Mouse (Mus musculus): Measurements from ENCODE around the gene Carf. TPM values are rescaled to one million over a fixed set of nuclear protein-coding genes. Genes with fewer than 3 reads are reported as not detected.

The Carf gene
- polyA plus RNA-seq, 2 experiments = 9.0 to 9.4 TPM

GRCm38 (mm10) chr1:60104582-60104981 is 6.5 kb downstream of the Carf start:
- H3K27ac ChIP-seq (replicated peaks; ENCODE audit: low read depth, low read length) = no peak overlapping the region
- no peak overlapping the region for H3K9ac ChIP-seq (ENCODE audit: low read depth, low read length, severe bottlenecking)
- no peak overlapping the region for H3K4me3 ChIP-seq (replicated peaks; ENCODE audit: low read length)
- no peaks in the 10 kb centered on the region for H3K27me3 ChIP-seq (ENCODE audit: control insufficient read depth, insufficient read depth, low read length)
- no peaks in the 10 kb centered on the region for H3K9me3 ChIP-seq (ENCODE audit: control insufficient read depth, low read length)
- H3K4me1 ChIP-seq (ENCODE audit: control insufficient read depth, insufficient read depth, low read length) = no peaks in the 10 kb centered on the region
- TF ChIP-seq POLR2A (IDR thresholded peaks at IDR 0.05; ENCODE audit: borderline replicate concordance, extremely low read depth, insufficient read depth, insufficient read length) = no peak
- WGBS = 98% methylated on average over 1 of the region's 1 CpGs
- DNase-seq (ENCODE audit: low spot score) (no peak), ATAC-seq (ENCODE audit: low FRiP score, low read depth) (no peak)
- H3K4me2 ChIP-seq (replicated peaks; ENCODE audit: low read depth, low read length, severe bottlenecking) = no peak overlapping the region
- H3K36me3 ChIP-seq (ENCODE audit: control insufficient read depth, insufficient read depth, low read length) = peaks cover 18% of the 10 kb centered on the region

- no peaks in the 10 kb centered on the region for H3K9me3 ChIP-seq (ENCODE audit: control insufficient read depth, low read length)
- H3K4me1 ChIP-seq (ENCODE audit: control insufficient read depth, insufficient read depth, low read length) = no peaks in the 10 kb centered on the region
- H3K9ac ChIP-seq (ENCODE audit: low read depth, low read length, severe bottlenecking) = no peak overlapping the region
- DNase-seq (ENCODE audit: low spot score) = no peak
- no peak overlapping the region for H3K4me2 ChIP-seq (replicated peaks; ENCODE audit: low read depth, low read length, severe bottlenecking)
- H3K27me3 ChIP-seq (ENCODE audit: control insufficient read depth, insufficient read depth, low read length) = no peaks in the 10 kb centered on the region
- no peak overlapping the region for H3K27ac ChIP-seq (replicated peaks; ENCODE audit: low read depth, low read length)
- peaks cover 8% of the 10 kb centered on the region; the same call in 1 of the 2 replicates for H3K36me3 ChIP-seq (ENCODE audit: control insufficient read depth, insufficient read depth, low read length)
- ATAC-seq (ENCODE audit: low FRiP score, low read depth) = no peak
- 72% methylated on average over 7 of the region's 7 CpGs for WGBS
- H3K4me3 ChIP-seq (replicated peaks; ENCODE audit: low read length) = no peak overlapping the region
- TF ChIP-seq POLR2A (IDR thresholded peaks at IDR 0.05; ENCODE audit: borderline replicate concordance, extremely low read depth, insufficient read depth, insufficient read length) = no peak
Measured at GRCm38 (mm10) chr1:60117721-60118455, 19.8 kb downstream of the Carf start.

GRCm38 (mm10) chr1:60137346-60137745 is 39.3 kb downstream of the Carf start:
- H3K27ac ChIP-seq (replicated peaks; ENCODE audit: low read depth, low read length) = no peak overlapping the region
- H3K9me3 ChIP-seq (ENCODE audit: control insufficient read depth, low read length) = no peaks in the 10 kb centered on the region
- no peak overlapping the region for H3K9ac ChIP-seq (ENCODE audit: low read depth, low read length, severe bottlenecking)
- no peaks in the 10 kb centered on the region for H3K4me1 ChIP-seq (ENCODE audit: control insufficient read depth, insufficient read depth, low read length)
- peaks cover 16% of the 10 kb centered on the region; the same call in 1 of the 2 replicates for H3K36me3 ChIP-seq (ENCODE audit: control insufficient read depth, insufficient read depth, low read length)
- no peak for TF ChIP-seq POLR2A (IDR thresholded peaks at IDR 0.05; ENCODE audit: borderline replicate concordance, extremely low read depth, insufficient read depth, insufficient read length)
- no peak overlapping the region for H3K4me3 ChIP-seq (replicated peaks; ENCODE audit: low read length)
- no peak for ATAC-seq (ENCODE audit: low FRiP score, low read depth)
- H3K4me2 ChIP-seq (replicated peaks; ENCODE audit: low read depth, low read length, severe bottlenecking) = no peak overlapping the region
- no peak for DNase-seq (ENCODE audit: low spot score)
- 46% methylated on average over 9 of the region's 9 CpGs for WGBS
- no peaks in the 10 kb centered on the region for H3K27me3 ChIP-seq (ENCODE audit: control insufficient read depth, insufficient read depth, low read length)

- Histone ChIP-seq H3K4me1 (ENCODE audit: control insufficient read depth, insufficient read depth, low read length) (no peaks in the 10 kb centered on the region), H3K9me3 (ENCODE audit: control insufficient read depth, low read length) (no peaks in the 10 kb centered on the region), H3K36me3 (ENCODE audit: control insufficient read depth, insufficient read depth, low read length) (peaks cover 8% of the 10 kb centered on the region), H3K4me3 (replicated peaks; ENCODE audit: low read length) (no peak overlapping the region), H3K9ac (ENCODE audit: low read depth, low read length, severe bottlenecking) (no peak overlapping the region), H3K27me3 (ENCODE audit: control insufficient read depth, insufficient read depth, low read length) (no peaks in the 10 kb centered on the region), H3K4me2 (replicated peaks; ENCODE audit: low read depth, low read length, severe bottlenecking) (no peak overlapping the region), H3K27ac (replicated peaks; ENCODE audit: low read depth, low read length) (no peak overlapping the region)
- 61% methylated on average over 5 of the region's 5 CpGs for WGBS
- TF ChIP-seq POLR2A (IDR thresholded peaks at IDR 0.05; ENCODE audit: borderline replicate concordance, extremely low read depth, insufficient read depth, insufficient read length) = no peak
- ATAC-seq (ENCODE audit: low FRiP score, low read depth) (no peak), DNase-seq (ENCODE audit: low spot score) (no peak)
Measured at GRCm38 (mm10) chr1:60152700-60153099, 54.7 kb downstream of the Carf start.

- DNase-seq (ENCODE audit: low spot score) = no peak
- Histone ChIP-seq H3K4me2 (replicated peaks; ENCODE audit: low read depth, low read length, severe bottlenecking) (no peak overlapping the region), H3K4me3 (replicated peaks; ENCODE audit: low read length) (no peak overlapping the region), H3K27ac (replicated peaks; ENCODE audit: low read depth, low read length) (no peak overlapping the region), H3K9me3 (ENCODE audit: control insufficient read depth, low read length) (no peaks in the 10 kb centered on the region), H3K4me1 (ENCODE audit: control insufficient read depth, insufficient read depth, low read length) (no peaks in the 10 kb centered on the region), H3K27me3 (ENCODE audit: control insufficient read depth, insufficient read depth, low read length) (no peaks in the 10 kb centered on the region), H3K9ac (ENCODE audit: low read depth, low read length, severe bottlenecking) (no peak overlapping the region), H3K36me3 (ENCODE audit: control insufficient read depth, insufficient read depth, low read length) (no peaks in the 10 kb centered on the region)
- no peak for ATAC-seq (ENCODE audit: low FRiP score, low read depth)
- WGBS = 81% methylated on average over 7 of the region's 7 CpGs
- no peak for TF ChIP-seq POLR2A (IDR thresholded peaks at IDR 0.05; ENCODE audit: borderline replicate concordance, extremely low read depth, insufficient read depth, insufficient read length)
Measured at GRCm38 (mm10) chr1:60156651-60157050, 58.6 kb downstream of the Carf start.

Data from limb, embryonic 14.5 days (tissue).